Mouse (Mus musculus): ENCODE data around the gene Emx2. TPM values are rescaled to one million over a fixed set of nuclear protein-coding genes. Genes with fewer than 3 reads are reported as not detected.

Gene Emx2
- polyA plus RNA-seq, 1 experiment from 2014 or later, result 2.8 TPM

GRCm38 (mm10) chr19:59465281-59465680, 7.1 kb downstream of the Emx2 start:
- H3K4me2 ChIP-seq (replicated peaks), result no peak overlapping the region
- no peaks in the 10 kb centered on the region for H3K36me3 ChIP-seq
- H3K27me3 ChIP-seq, result peaks cover 90% of the 10 kb centered on the region
- no peak overlapping the region for H3K9ac ChIP-seq
- peaks cover 24% of the 10 kb centered on the region for H3K4me1 ChIP-seq
- no peak overlapping the region for H3K4me3 ChIP-seq
- H3K27ac ChIP-seq, result no peak overlapping the region
- no peaks in the 10 kb centered on the region for H3K9me3 ChIP-seq (replicated peaks)
- ATAC-seq (ENCODE audit: low FRiP score), result no peak
- WGBS, result 2% methylated on average over 2 of the region's 2 CpGs

DNA sequence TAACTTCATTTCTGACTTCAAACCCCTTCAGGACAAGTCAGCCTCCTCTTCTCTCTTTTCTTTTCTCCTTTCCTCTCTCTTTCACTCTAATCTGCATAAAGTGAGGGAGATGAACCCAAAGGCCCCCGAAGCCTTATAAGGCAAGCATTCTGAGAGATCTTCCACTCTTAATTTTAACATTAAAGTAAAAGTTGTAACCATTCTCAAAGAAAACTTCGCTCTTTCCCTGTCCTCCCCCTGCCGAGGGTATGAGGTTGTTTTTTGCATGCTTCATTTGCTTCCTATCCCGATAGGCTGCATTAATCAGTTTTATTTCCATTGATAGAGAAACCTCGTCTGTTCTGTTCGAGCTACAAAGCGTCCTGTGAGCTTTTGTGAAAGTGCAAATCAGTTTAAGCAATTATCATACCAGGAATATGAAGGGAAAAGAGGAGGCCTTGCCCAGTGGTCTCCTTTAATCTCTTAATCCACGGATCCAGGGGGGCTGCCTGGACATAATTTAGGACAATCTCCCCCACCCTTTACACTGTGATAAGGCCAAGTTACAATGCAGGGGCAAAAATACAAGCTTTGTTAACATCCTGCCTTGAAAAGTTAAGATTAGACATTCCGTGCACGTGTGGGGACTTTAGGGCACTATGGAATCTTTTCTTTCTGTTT, 7.7 kb downstream of the Emx2 start:
- no peak for ATAC-seq (ENCODE audit: low FRiP score)
- H3K9ac ChIP-seq, result no peak overlapping the region

GRCm38 (mm10) chr19:59466417-59466937, 8.3 kb downstream of the Emx2 start:
- H3K36me3 ChIP-seq, result no peaks in the 10 kb centered on the region
- no peak overlapping the region for H3K9ac ChIP-seq
- H3K27ac ChIP-seq, result no peak overlapping the region
- 4% methylated on average over 6 of the region's 6 CpGs for WGBS
- H3K27me3 ChIP-seq, result peaks cover 98% of the 10 kb centered on the region
- no peak for ATAC-seq (ENCODE audit: low FRiP score)
- no peaks in the 10 kb centered on the region for H3K9me3 ChIP-seq (replicated peaks)
- H3K4me2 ChIP-seq (replicated peaks), result no peak overlapping the region
- peaks cover 33% of the 10 kb centered on the region for H3K4me1 ChIP-seq
- H3K4me3 ChIP-seq, result no peak overlapping the region

More for the DNA sequence above, 7.7 kb downstream of the Emx2 start:
- no peak overlapping the region for H3K27ac ChIP-seq
- under 1% methylated on average over 10 of the region's 10 CpGs for WGBS
- H3K4me3 ChIP-seq, result no peak overlapping the region
- no peak overlapping the region for H3K4me2 ChIP-seq (replicated peaks)
- no peaks in the 10 kb centered on the region for H3K36me3 ChIP-seq
- H3K9me3 ChIP-seq (replicated peaks), result no peaks in the 10 kb centered on the region
- H3K4me1 ChIP-seq, result peaks cover 27% of the 10 kb centered on the region
- peaks cover 96% of the 10 kb centered on the region for H3K27me3 ChIP-seq

DNA sequence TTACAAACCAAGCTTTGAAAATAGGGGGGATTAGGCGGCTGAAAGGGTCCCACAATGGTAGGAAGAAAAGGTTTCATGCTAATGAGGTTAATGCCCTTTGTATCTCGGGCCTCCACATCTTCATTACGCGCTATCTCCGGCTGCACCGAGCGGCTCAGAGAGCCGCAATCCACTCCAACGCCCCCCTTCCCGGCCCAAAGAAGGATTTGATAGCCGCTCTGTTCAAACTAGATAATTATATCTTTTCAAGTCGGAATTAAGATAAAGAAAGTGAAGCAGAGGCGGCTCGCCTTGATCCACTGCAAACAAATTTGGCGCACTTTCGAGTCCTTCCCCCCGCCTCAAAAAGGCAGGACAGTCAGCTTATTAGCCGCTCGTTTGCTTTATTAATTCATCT, 8.8 kb downstream of the Emx2 start:
- Histone ChIP-seq H3K27me3 (peaks cover 98% of the 10 kb centered on the region), H3K36me3 (no peaks in the 10 kb centered on the region), H3K9me3 (replicated peaks) (no peaks in the 10 kb centered on the region), H3K9ac (no peak overlapping the region), H3K4me2 (replicated peaks) (peak overlapping the region; percentile 26), H3K4me3 (0 out of 2 replicates have a peak overlapping the region, but pooled peaks have one; percentile 3), H3K27ac (no peak overlapping the region), H3K4me1 (peaks cover 35% of the 10 kb centered on the region)
- no peak for ATAC-seq (ENCODE audit: low FRiP score)
- under 1% methylated on average over 19 of the region's 19 CpGs for WGBS

- no peak for ATAC-seq (ENCODE audit: low FRiP score)
- Histone ChIP-seq H3K36me3 (no peaks in the 10 kb centered on the region), H3K4me3 (0 out of 2 replicates have a peak overlapping the region, but pooled peaks have one; percentile 3), H3K9ac (no peak overlapping the region), H3K4me2 (replicated peaks) (peak overlapping the region; percentile 26), H3K27ac (no peak overlapping the region), H3K4me1 (peaks cover 35% of the 10 kb centered on the region), H3K27me3 (peaks cover 98% of the 10 kb centered on the region), H3K9me3 (replicated peaks) (no peaks in the 10 kb centered on the region)
- 2% methylated on average over 23 of the region's 23 CpGs for WGBS
These were observed 9.4 kb downstream of the Emx2 start for GRCm38 (mm10) chr19:59467413-59468064.

DNA sequence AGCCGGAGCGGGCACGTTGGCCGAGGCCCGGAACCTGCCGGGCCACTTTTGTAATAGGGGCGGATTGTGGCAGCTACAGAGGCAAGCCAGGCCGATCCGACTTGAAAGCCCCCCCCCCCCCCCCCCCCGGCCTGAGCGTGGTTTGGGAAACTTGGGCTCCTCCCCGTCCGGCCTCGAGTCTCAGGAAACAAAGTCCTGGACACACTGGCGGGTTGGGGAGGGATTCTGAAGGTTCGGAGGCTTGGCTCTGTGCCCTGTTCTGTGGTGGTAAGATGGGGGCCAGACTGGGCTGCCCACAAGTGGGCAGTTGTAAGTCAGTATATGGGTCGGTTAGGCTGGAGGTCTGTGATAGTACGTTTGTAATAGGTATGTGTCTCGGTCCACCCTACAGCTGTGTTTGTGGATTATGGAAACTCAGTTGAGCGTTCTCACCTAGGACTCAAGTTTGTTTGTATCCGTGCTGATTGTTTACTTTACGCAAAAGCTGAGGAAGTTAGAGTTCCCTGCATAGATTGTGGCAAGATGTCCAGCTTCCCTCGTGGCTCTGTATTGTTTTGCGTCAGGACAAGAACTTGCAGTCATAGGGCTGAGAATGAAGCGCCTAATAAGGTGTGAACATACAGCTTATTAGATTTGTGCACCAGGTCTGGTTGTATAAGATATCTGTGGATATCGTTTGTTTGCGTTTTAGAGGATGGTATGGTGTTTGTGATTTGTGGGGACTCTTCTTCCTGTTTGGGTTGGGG, 10.1 kb downstream of the Emx2 start:
- Histone ChIP-seq H3K4me3 (no peak overlapping the region), H3K27me3 (peaks cover 98% of the 10 kb centered on the region), H3K4me1 (peaks cover 35% of the 10 kb centered on the region), H3K36me3 (no peaks in the 10 kb centered on the region), H3K4me2 (replicated peaks) (0 out of 2 replicates have a peak overlapping the region, but pooled peaks have one; percentile 26), H3K27ac (no peak overlapping the region), H3K9me3 (replicated peaks) (no peaks in the 10 kb centered on the region), H3K9ac (no peak overlapping the region)
- no peak for ATAC-seq (ENCODE audit: low FRiP score)
- 3% methylated on average over 23 of the region's 27 CpGs for WGBS

- H3K27ac ChIP-seq, result no peak overlapping the region
- no peaks in the 10 kb centered on the region for H3K36me3 ChIP-seq
- ATAC-seq (ENCODE audit: low FRiP score), result peak; percentile 55
- peaks cover 89% of the 10 kb centered on the region for H3K27me3 ChIP-seq
- peak overlapping the region; percentile 46 for H3K4me2 ChIP-seq (replicated peaks)
- peak overlapping the region; percentile 21; the same call in 1 of the 2 replicates for H3K4me3 ChIP-seq
- H3K9ac ChIP-seq, result no peak overlapping the region
- H3K4me1 ChIP-seq, result peaks cover 35% of the 10 kb centered on the region
- under 1% methylated on average over 35 of the region's 35 CpGs for WGBS
- no peaks in the 10 kb centered on the region for H3K9me3 ChIP-seq (replicated peaks)
These were observed 11.1 kb downstream of the Emx2 start for GRCm38 (mm10) chr19:59469035-59469949.

- Histone ChIP-seq H3K9me3 (replicated peaks) (no peaks in the 10 kb centered on the region), H3K4me1 (peaks cover 35% of the 10 kb centered on the region), H3K27me3 (peaks cover 81% of the 10 kb centered on the region), H3K27ac (no peak overlapping the region), H3K36me3 (no peaks in the 10 kb centered on the region), H3K9ac (no peak overlapping the region), H3K4me3 (no peak overlapping the region), H3K4me2 (replicated peaks) (no peak overlapping the region)
- ATAC-seq (ENCODE audit: low FRiP score), result no peak
- WGBS, result 8% methylated on average over 11 of the region's 11 CpGs
These were observed 12.0 kb downstream of the Emx2 start for GRCm38 (mm10) chr19:59470074-59470630.

- WGBS, result 2% methylated on average over 13 of the region's 13 CpGs
- no peak overlapping the region for H3K9ac ChIP-seq
These were observed 12.7 kb downstream of the Emx2 start for GRCm38 (mm10) chr19:59470913-59471312.

DNA sequence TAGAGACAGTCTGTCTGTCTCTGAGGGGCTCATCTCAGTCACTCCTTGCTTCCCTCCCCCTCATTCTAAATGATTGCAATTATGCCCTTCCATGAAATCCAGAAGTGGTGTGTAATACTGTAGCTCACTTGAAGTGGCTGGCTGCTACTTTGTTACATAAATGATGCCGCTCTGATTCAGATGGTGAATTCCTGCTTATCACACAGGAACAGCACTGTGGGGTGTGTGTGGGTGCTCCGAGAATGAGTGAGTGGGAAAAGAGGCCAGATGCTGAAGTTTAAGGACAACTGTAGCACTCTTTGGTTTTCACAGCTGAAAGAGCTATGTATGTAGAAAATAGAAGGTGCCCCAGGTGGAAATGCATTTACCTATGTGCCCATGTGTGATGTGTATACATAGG, 14.7 kb downstream of the Emx2 start:
- Histone ChIP-seq H3K4me3 (no peak overlapping the region), H3K36me3 (no peaks in the 10 kb centered on the region), H3K4me1 (peaks cover 25% of the 10 kb centered on the region), H3K9ac (no peak overlapping the region), H3K4me2 (replicated peaks) (no peak overlapping the region), H3K9me3 (replicated peaks) (no peaks in the 10 kb centered on the region), H3K27ac (no peak overlapping the region), H3K27me3 (peaks cover 56% of the 10 kb centered on the region)
- WGBS, result 89% methylated on average over 2 of the region's 2 CpGs
- no peak for ATAC-seq (ENCODE audit: low FRiP score)

More at GRCm38 (mm10) chr19:59470913-59471312, 12.7 kb downstream of the Emx2 start:
- Histone ChIP-seq H3K4me2 (replicated peaks) (peak overlapping the region; percentile 26; the same call in 1 of the 2 replicates), H3K4me3 (no peak overlapping the region), H3K27me3 (peaks cover 73% of the 10 kb centered on the region), H3K4me1 (peaks cover 35% of the 10 kb centered on the region), H3K9me3 (replicated peaks) (no peaks in the 10 kb centered on the region), H3K27ac (no peak overlapping the region), H3K36me3 (no peaks in the 10 kb centered on the region)
- ATAC-seq (ENCODE audit: low FRiP score), result no peak

DNA sequence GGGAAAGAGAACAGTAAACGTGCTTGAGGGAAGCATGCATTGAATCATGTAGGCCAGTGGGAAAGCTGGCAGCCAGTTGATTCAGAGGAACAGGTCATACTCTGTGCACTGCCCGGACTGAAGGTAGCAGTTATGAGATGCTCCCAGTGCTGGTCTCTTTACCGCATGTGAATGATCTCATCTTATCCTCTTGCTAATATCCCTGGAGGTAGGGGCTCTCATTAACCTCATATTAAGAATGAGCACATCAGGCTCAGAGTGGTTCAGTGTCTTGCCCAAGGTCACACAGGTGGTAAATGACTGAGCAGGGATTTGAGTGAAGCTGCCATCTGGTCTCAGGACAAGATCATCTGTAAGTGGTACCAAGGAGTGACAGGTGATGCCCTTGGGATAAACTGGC, 21.7 kb downstream of the Emx2 start:
- ATAC-seq (ENCODE audit: low FRiP score), result no peak
- Histone ChIP-seq H3K27me3 (no peaks in the 10 kb centered on the region), H3K4me1 (no peaks in the 10 kb centered on the region), H3K9ac (no peak overlapping the region), H3K27ac (no peak overlapping the region), H3K4me3 (no peak overlapping the region), H3K9me3 (replicated peaks) (no peaks in the 10 kb centered on the region), H3K36me3 (no peaks in the 10 kb centered on the region), H3K4me2 (replicated peaks) (no peak overlapping the region)
- WGBS, result 77% methylated on average over 3 of the region's 3 CpGs

Measured in hindbrain, embryonic 12.5 days (tissue).